Mouse (Mus musculus): ENCODE results near the gene Plp2. TPM values are rescaled to one million over a fixed set of nuclear protein-coding genes. Genes with fewer than 3 reads are reported as not detected.

Gene Plp2
- polyA plus RNA-seq, 1 experiment from 2014 or later: 44.7 TPM

DNA sequence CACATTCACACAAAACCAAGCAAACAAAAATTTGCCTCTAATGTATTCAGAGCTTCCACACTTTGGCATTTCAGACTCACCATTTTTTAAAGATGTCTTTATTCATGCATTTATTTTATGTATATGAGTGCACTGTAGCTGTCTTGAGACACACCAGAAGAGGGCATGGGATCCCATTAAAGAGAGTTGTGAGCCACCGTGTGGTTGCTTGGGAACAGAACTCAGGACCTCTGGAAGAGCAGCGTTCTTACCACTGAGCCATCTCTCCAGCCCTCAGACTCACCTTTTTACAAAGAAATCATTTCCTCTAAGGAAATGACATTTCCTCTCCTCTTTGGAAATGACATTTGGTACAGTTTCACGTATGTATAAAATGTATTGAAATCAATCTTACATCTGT lies 7.8 kb upstream of the Plp2 start:
- Histone ChIP-seq H3K4me2 (replicated peaks) (0 out of 2 replicates have a peak overlapping the region, but pooled peaks have one; percentile 47), H3K27ac (no peak overlapping the region), H3K9ac (no peak overlapping the region), H3K4me3 (no peak overlapping the region), H3K4me1 (no peaks in the 10 kb centered on the region), H3K9me3 (replicated peaks) (no peaks in the 10 kb centered on the region), H3K27me3 (peaks cover 4% of the 10 kb centered on the region; the same call in 1 of the 2 replicates), H3K36me3 (no peaks in the 10 kb centered on the region)
- 49% methylated on average over 3 of the region's 3 CpGs for WGBS
- ATAC-seq (ENCODE audit: low FRiP score): no peak

DNA sequence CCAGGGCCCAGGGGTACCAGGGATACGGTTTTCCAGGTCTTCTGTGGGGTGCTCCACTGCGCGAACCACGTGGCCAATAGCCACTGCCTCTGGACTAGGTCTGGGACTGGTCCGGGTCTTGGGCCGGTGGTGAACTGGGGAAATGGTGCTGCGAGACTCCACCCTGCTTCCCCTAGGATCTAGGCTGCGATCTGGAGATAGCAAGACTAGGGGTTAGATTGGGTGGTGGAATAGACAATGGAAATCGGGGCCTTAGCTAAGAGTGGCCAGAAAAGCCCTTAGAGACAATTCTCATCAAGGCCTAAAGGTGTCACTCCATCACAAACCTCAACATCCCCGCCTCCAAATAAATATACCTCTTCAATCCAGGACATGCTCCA lies 3.8 kb upstream of the Plp2 start:
- WGBS: 40% methylated on average over 10 of the region's 10 CpGs
- Histone ChIP-seq H3K36me3 (no peaks in the 10 kb centered on the region), H3K27me3 (peaks cover 4% of the 10 kb centered on the region; the same call in 1 of the 2 replicates), H3K4me3 (peak overlapping the region; percentile 15; the same call in 1 of the 2 replicates), H3K4me1 (no peaks in the 10 kb centered on the region), H3K4me2 (replicated peaks) (peak overlapping the region; percentile 39), H3K9me3 (replicated peaks) (no peaks in the 10 kb centered on the region), H3K9ac (no peak overlapping the region), H3K27ac (no peak overlapping the region)
- ATAC-seq (ENCODE audit: low FRiP score): no peak

DNA sequence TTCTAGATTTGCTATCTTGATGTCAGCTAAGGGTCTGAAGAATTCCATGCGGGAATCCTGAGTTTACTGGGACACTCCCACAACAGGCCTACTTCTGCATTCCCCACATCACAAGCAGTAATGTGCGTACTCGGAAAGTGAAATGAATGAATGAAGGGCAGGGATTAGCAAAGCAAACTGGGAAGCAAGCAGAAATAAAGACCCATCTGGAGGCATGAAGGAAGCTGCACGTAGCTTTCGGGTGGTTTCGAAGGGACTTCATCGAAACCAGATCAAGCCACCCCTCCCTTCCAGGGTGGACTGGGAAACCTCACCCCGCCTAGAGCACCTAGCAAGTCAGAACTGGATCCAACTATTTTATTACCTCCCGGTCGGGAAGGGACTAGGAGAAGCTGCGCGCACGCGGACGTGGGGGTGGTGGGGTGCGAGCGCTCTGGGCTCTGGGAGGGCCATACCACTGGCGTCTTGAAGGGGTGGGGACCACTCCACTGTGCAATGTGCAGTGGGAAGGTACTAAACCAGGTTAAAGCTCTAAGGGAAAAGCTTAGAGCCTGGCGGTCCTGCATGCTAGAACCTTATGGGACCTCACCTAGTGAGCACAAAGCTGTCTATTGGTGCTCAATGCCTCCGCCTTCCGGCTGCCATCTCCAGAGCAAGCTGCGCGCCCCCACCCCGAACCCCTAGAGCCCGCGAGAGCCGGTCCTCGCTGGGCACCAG lies 3.3 kb upstream of the Plp2 start:
- no peaks in the 10 kb centered on the region for H3K36me3 ChIP-seq

DNA sequence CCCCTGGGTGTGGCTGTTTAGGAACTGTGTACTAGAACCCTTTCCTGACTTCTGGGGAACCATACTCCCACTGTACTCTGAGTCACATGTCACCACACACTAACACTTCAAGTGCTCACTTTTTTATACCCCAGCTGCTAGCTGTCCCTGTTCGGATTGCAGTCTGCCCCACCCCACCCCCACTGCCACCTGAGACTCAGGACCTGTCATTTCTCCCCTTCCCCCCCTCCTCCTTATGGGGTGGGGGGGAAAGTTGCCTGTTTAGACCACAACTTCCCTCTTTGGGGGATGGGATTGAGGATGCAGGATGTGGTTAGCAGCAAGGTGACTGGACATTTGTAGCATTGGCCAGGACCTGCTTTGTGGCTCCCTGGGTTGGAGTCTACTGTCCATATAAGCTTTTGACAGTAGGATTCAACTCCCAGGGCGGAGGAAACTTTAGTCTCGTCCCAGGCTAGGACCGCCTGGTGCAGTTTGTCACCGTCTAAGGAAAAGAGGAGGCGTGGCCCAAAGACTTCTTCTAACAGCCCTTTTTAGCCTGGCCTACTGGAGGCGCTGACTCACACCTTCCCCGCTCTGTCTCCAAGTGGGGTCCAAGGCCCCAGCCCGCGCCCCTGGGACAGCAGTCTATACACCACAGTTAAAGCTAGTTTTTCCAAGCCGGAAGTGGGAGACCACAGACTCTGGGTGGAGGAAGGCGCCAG lies 2.5 kb upstream of the Plp2 start:
- Histone ChIP-seq H3K27me3 (peaks cover 4% of the 10 kb centered on the region; the same call in 1 of the 2 replicates), H3K4me1 (no peaks in the 10 kb centered on the region), H3K4me3 (no peak overlapping the region), H3K4me2 (replicated peaks) (peak overlapping the region; percentile 39; the same call in 1 of the 2 replicates), H3K36me3 (no peaks in the 10 kb centered on the region), H3K9me3 (replicated peaks) (no peaks in the 10 kb centered on the region), H3K27ac (no peak overlapping the region), H3K9ac (no peak overlapping the region)
- 45% methylated on average over 12 of the region's 12 CpGs for WGBS
- no peak for ATAC-seq (ENCODE audit: low FRiP score)

More for the DNA sequence above, 3.3 kb upstream of the Plp2 start:
- no peak overlapping the region for H3K9ac ChIP-seq
- ATAC-seq (ENCODE audit: low FRiP score): no peak
- peak overlapping the region; percentile 39 for H3K4me2 ChIP-seq (replicated peaks)
- 42% methylated on average over 28 of the region's 28 CpGs for WGBS
- no peak overlapping the region for H3K27ac ChIP-seq
- peaks cover 4% of the 10 kb centered on the region; the same call in 1 of the 2 replicates for H3K27me3 ChIP-seq
- peak overlapping the region; percentile 15; the same call in 1 of the 2 replicates for H3K4me3 ChIP-seq
- H3K9me3 ChIP-seq (replicated peaks): no peaks in the 10 kb centered on the region
- H3K4me1 ChIP-seq: no peaks in the 10 kb centered on the region

DNA sequence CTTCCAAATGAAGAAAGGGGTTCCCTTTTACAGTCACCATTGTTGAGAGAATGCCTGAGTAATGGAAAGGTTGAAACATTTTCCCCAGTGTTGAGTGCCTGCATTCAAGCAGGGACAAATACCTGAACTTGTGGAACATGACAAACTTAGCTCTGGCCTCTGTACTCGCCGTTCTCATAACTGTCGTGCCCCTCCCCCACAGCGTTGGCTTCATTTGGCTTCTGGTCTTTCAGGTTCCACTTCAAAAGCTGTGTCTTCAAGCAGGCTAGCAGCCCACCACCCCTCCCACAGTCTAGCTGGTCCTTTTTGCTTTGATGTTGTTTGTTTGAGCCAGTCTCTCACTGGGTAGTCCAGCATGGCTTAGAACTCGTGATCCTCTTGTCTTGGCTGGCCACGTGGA lies 1.5 kb upstream of the Plp2 start:
- H3K36me3 ChIP-seq: no peaks in the 10 kb centered on the region
- no peak overlapping the region for H3K27ac ChIP-seq
- H3K4me2 ChIP-seq (replicated peaks): no peak overlapping the region
- H3K9me3 ChIP-seq (replicated peaks): no peaks in the 10 kb centered on the region
- H3K4me3 ChIP-seq: no peak overlapping the region
- no peaks in the 10 kb centered on the region for H3K4me1 ChIP-seq
- WGBS: 50% methylated on average over 6 of the region's 6 CpGs
- ATAC-seq (ENCODE audit: low FRiP score): no peak
- no peak overlapping the region for H3K9ac ChIP-seq
- H3K27me3 ChIP-seq: peaks cover 4% of the 10 kb centered on the region; the same call in 1 of the 2 replicates

DNA sequence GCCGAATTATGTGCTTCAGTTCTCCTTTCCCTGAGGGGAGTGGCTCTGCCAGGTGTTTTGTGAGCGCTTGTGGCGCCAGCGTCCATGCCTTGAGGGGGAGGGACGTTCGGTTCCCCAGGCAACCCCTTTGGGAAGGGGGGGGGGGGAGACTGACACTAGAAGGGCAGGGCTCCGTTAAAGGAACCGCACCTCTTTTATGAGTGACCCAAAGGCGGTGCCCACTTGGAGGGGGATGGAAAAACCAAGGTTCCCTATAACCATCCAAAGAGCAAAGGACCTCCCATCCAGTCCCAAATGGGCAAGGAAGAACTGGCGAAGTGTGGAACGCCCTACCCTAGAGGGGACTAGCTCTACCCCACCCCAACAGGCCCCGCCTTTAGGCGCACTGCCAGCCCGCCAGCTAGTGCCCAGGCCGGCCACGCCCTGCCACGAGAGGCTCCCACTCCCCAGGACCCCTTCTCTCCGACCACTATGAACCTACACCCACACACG lies 754 bp downstream of the Plp2 start:
- H3K9me3 ChIP-seq (replicated peaks): no peaks in the 10 kb centered on the region
- H3K4me1 ChIP-seq: no peaks in the 10 kb centered on the region
- H3K4me2 ChIP-seq (replicated peaks): peak overlapping the region; percentile 52
- WGBS: 32% methylated on average over 15 of the region's 19 CpGs
- peaks cover 4% of the 10 kb centered on the region; the same call in 1 of the 2 replicates for H3K27me3 ChIP-seq
- H3K36me3 ChIP-seq: 0 out of 2 replicates have a peak, but pooled peaks cover 2% of the 10 kb centered on the region
- peak overlapping the region; percentile 36 for H3K4me3 ChIP-seq
- peak; percentile 79 for ATAC-seq (ENCODE audit: low FRiP score)
- peak overlapping the region; percentile 13; the same call in 1 of the 2 replicates for H3K9ac ChIP-seq
- no peak overlapping the region for H3K27ac ChIP-seq

DNA sequence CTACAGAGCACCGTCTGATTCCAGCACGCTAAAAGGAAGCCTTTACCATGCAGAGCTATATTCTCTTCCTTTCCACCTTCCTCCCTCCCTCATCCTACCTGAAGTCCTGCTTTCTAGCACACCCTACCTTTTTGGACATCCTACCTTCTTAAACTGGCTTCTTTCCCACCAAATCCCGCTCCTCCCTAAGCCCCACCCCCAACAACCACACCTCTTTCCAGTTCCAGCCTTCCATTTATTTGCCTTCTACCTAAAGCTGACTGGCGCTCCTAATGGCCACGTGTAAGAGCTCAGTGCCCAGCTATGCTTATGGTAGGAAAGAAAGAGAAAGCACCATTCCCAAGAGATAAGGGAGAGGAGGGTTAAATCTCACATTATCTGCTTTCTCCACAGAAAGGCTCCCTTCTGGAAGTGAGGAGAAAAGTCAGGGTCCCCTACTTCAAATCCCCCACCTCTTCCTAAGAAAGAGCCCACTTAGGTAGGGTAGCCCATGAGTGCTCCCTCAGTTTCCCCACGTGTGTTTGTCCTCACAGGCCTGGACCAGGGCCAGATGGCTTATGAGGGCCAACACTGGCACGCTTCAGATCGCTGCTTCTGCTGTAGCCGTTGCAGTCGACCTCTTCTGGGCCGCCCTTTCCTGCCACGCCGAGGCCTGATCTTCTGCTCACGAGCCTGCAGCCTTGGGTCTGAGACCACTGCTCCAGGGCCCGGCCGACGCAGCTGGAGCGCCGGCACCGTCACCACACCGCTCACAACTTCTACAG lies 5.3 kb downstream of the Plp2 start:
- no peak overlapping the region for H3K27ac ChIP-seq
- no peaks in the 10 kb centered on the region for H3K4me1 ChIP-seq
- 0 out of 2 replicates have a peak, but pooled peaks cover 2% of the 10 kb centered on the region for H3K36me3 ChIP-seq
- H3K27me3 ChIP-seq: no peaks in the 10 kb centered on the region
- no peak overlapping the region for H3K4me2 ChIP-seq (replicated peaks)
- ATAC-seq (ENCODE audit: low FRiP score): no peak
- H3K4me3 ChIP-seq: no peak overlapping the region
- H3K9me3 ChIP-seq (replicated peaks): no peaks in the 10 kb centered on the region
- 78% methylated on average over 21 of the region's 21 CpGs for WGBS
- no peak overlapping the region for H3K9ac ChIP-seq

DNA sequence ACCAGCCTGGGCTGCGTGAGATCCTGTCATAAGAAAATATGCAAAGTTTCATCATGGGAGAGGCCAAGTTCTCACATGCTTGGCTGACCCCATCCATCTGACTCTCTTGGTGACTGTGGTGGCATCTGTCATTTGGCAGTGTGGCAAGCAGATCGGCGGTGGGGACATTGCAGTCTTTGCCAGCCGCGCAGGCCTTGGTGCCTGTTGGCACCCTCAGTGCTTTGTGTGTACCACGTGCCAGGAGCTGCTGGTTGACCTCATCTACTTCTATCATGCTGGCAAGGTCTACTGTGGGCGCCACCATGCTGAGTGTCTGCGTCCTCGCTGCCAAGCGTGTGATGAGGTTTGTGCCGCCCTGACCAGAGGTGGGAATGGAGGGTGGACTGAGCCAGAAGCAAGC lies 6.4 kb downstream of the Plp2 start:
- Histone ChIP-seq H3K27ac (no peak overlapping the region), H3K9ac (no peak overlapping the region), H3K27me3 (no peaks in the 10 kb centered on the region), H3K4me3 (no peak overlapping the region), H3K9me3 (replicated peaks) (no peaks in the 10 kb centered on the region), H3K4me1 (no peaks in the 10 kb centered on the region), H3K4me2 (replicated peaks) (no peak overlapping the region), H3K36me3 (0 out of 2 replicates have a peak, but pooled peaks cover 2% of the 10 kb centered on the region)
- WGBS: 85% methylated on average over 11 of the region's 11 CpGs
- no peak for ATAC-seq (ENCODE audit: low FRiP score)

DNA sequence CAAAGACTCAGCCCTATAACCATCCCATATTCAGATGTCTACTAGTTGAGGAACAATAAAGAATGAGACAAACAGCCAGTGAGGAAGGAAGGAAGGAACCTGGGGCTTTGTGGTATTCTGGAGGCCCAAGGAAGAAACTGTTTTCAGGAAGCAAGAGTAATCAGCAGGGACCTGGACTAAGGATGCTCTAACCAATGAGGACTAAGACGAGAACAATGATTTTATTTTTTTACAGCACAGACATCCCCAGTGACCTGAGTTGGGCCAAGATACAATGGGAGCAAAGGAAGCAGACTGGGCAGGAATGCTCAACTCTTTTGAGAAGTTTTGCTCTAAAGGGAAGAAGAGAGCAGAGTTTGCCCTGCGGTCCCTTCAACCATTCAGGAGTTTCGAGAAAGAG lies 8.3 kb downstream of the Plp2 start:
- ATAC-seq (ENCODE audit: low FRiP score): no peak
- no peak overlapping the region for H3K27ac ChIP-seq
- peaks cover 5% of the 10 kb centered on the region; the same call in 1 of the 2 replicates for H3K4me1 ChIP-seq
- 0 out of 2 replicates have a peak, but pooled peaks cover 2% of the 10 kb centered on the region for H3K36me3 ChIP-seq
- no peaks in the 10 kb centered on the region for H3K27me3 ChIP-seq
- no peak overlapping the region for H3K9ac ChIP-seq
- no peak overlapping the region for H3K4me2 ChIP-seq (replicated peaks)
- H3K4me3 ChIP-seq: no peak overlapping the region
- 0 out of 2 replicates have a peak, but pooled peaks cover 4% of the 10 kb centered on the region for H3K9me3 ChIP-seq (replicated peaks)
- 90% methylated on average over 3 of the region's 3 CpGs for WGBS

DNA sequence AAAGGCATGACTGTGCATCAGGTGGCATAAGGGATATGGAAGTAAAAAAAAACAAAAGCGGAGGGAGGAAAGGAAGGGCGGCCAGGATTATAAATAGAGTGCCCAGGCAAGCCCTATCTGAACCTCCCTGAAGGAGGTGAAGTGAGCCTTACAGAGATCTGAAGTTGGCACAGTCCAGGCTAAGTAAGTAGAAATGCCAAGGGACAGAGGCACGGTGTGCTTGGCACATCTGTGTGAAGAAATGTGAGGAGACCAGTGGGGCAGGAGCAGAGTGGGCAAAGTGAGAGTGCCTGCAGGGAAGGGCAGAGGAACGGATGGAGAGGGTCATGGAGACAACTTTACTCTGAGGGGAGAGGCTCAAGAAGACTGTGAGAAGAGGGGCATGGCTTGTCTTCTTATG lies 10.1 kb downstream of the Plp2 start:
- no peak for ATAC-seq (ENCODE audit: low FRiP score)
- Histone ChIP-seq H3K4me3 (no peak overlapping the region), H3K36me3 (no peaks in the 10 kb centered on the region), H3K9me3 (replicated peaks) (0 out of 2 replicates have a peak, but pooled peaks cover 4% of the 10 kb centered on the region), H3K27me3 (no peaks in the 10 kb centered on the region), H3K27ac (no peak overlapping the region), H3K4me2 (replicated peaks) (no peak overlapping the region), H3K4me1 (peaks cover 5% of the 10 kb centered on the region; the same call in 1 of the 2 replicates), H3K9ac (no peak overlapping the region)
- 70% methylated on average over 4 of the region's 4 CpGs for WGBS

DNA sequence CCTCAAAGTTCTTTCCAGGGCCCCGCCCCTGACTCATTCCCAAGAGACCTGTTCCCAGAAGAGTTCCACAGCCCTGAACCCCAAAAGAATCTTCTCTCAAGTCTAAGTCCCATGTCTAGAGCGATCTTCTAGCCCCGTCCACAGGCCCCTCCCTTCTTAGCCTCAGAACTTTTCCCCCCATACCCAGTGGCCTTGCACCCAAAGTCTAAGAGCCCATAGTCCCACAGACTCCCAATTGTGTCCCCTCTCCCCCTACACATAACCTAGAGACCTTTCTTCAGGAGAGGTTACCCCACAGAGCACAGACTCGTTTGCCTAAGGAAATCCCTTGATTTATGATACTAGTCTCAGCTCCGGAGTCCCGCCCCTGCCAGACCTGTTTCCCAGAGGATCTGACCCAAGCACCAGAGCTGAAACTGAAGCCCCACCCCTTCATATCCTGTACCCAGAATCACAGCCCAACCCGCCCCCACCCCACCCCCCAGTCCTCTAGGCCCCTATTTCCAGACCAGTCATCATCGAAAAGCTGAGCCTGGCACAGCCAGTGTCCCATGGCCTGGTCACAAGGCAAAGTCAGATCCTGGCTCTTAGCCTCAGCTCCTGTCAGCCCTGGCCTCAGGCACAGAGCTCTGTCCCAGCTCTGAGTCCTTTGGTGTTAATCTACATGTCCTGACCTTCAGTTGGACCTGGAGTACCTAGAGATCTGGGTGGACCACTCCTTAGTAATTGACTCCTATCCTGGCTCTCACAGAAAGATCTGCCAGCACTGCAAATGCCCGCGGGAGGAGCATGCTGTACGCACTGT lies 12.2 kb downstream of the Plp2 start:
- WGBS: 59% methylated on average over 11 of the region's 11 CpGs
- H3K27me3 ChIP-seq: no peaks in the 10 kb centered on the region
- H3K27ac ChIP-seq: no peak overlapping the region
- peaks cover 5% of the 10 kb centered on the region; the same call in 1 of the 2 replicates for H3K4me1 ChIP-seq
- no peak for ATAC-seq (ENCODE audit: low FRiP score)
- no peaks in the 10 kb centered on the region for H3K36me3 ChIP-seq
- H3K4me3 ChIP-seq: no peak overlapping the region
- H3K9ac ChIP-seq: no peak overlapping the region
- peak overlapping the region; percentile 47; the same call in 1 of the 2 replicates for H3K4me2 ChIP-seq (replicated peaks)
- 0 out of 2 replicates have a peak, but pooled peaks cover 4% of the 10 kb centered on the region for H3K9me3 ChIP-seq (replicated peaks)

All from hindbrain, embryonic 12.5 days (tissue).